Comparison of ENCODE assay signal across 19 mouse cellular contexts in genomic region chr16:22152941-22153444, GRCm38 (mm10). TPM values are rescaled to one million over a fixed set of nuclear protein-coding genes. Genes with fewer than 3 reads are reported as not detected.
DNase-seq lines count a peak whose midpoint lies in the region; ATAC-seq and TF ChIP-seq lines count a peak whose summit lies in the region.
"Had no signal": no experiment of that assay in that cellular context is flagged by ENCODE, and none has a peak within 500 bp of the region (broad histone marks: within the 10 kb centered on the region; RNA-seq: fewer than 3 reads in every experiment).

No protein-coding gene starts in this region.

- 90% methylated on average over 11 of the region's 11 CpGs for WGBS in intestine, embryonic 15.5 days
- 93% methylated on average over 11 of the region's 11 CpGs for WGBS in intestine, postnatal 0 days

- TF ChIP-seq CTCF in intestine, postnatal 0 days (IDR thresholded peaks at IDR 0.05; ENCODE audit: low read depth): no peak

- H3K9me3 ChIP-seq in intestine, embryonic 15.5 days: no peaks in the 10 kb centered on the region
- H3K9me3 ChIP-seq in intestine, postnatal 0 days (ENCODE audit: control insufficient read depth): no peaks in the 10 kb centered on the region
- H3K9me3 ChIP-seq: embryonic facial prominence, embryonic 12.5 days; forebrain, embryonic 13.5 days; heart, embryonic 10.5 days; stomach, embryonic 15.5 days had no signal

- peaks cover 21% of the 10 kb centered on the region for H3K4me1 ChIP-seq in intestine, embryonic 15.5 days (replicated peaks)
- no peaks in the 10 kb centered on the region for H3K4me1 ChIP-seq in intestine, postnatal 0 days (replicated peaks; ENCODE audit: control insufficient read depth, insufficient read depth, low read length)

- H3K4me3 ChIP-seq in intestine, embryonic 15.5 days (replicated peaks): no peak overlapping the region
- no peak overlapping the region for H3K4me3 ChIP-seq in intestine, postnatal 0 days (ENCODE audit: low read depth, low read length)
- H3K4me3 ChIP-seq: embryonic facial prominence, embryonic 12.5 days; forebrain, embryonic 13.5 days; heart, embryonic 10.5 days; layer of hippocampus, adult 2 months; stomach, embryonic 15.5 days had no signal

- H3K4me2 ChIP-seq in intestine, embryonic 15.5 days (replicated peaks): no peak overlapping the region
- H3K4me2 ChIP-seq in intestine, postnatal 0 days (replicated peaks; ENCODE audit: low read depth): no peak overlapping the region
- H3K4me2 ChIP-seq: forebrain, embryonic 13.5 days; stomach, embryonic 15.5 days had no signal

- peak; percentile 35 for DNase-seq in testis, postnatal 10 days (ENCODE audit: low spot score)
- no peak for DNase-seq in testis, postnatal 14 days (ENCODE audit: low spot score)
- peak; percentile 47 for DNase-seq in ZHBTc4 (ENCODE audit: low read depth, low spot score)
- no peak for DNase-seq in urinary bladder, adult 18-20 months (ENCODE audit: low spot score in 2 of 2)
- DNase-seq in ovary, adult 18-20 months (ENCODE audit: low spot score): no peak
- DNase-seq: adrenal gland, adult 2 months; cerebellum, adult 11 months; cerebellum, adult 9-11 months; kidney, adult 18-20 months; kidney, postnatal 10 days had no signal

- no peak overlapping the region for H3K27ac ChIP-seq in intestine, embryonic 15.5 days
- no peak overlapping the region for H3K27ac ChIP-seq in intestine, postnatal 0 days (ENCODE audit: low read depth, low read length)
- H3K27ac ChIP-seq: hindbrain, postnatal 0 days; layer of hippocampus, adult 2 months; stomach, embryonic 15.5 days had no signal

- H3K9ac ChIP-seq in intestine, embryonic 15.5 days: no peak overlapping the region
- H3K9ac ChIP-seq in intestine, postnatal 0 days (ENCODE audit: low read depth, low read length): no peak overlapping the region
- H3K9ac ChIP-seq: embryonic facial prominence, embryonic 12.5 days; stomach, embryonic 15.5 days had no signal

- H3K27me3 ChIP-seq in intestine, embryonic 15.5 days (replicated peaks): no peaks in the 10 kb centered on the region
- H3K27me3 ChIP-seq in intestine, postnatal 0 days (replicated peaks; ENCODE audit: control insufficient read depth, insufficient read depth, low read length): no peaks in the 10 kb centered on the region
- H3K27me3 ChIP-seq: embryonic facial prominence, embryonic 12.5 days; forebrain, embryonic 13.5 days; stomach, embryonic 15.5 days had no signal

- no peaks in the 10 kb centered on the region for H3K36me3 ChIP-seq in intestine, embryonic 15.5 days
- H3K36me3 ChIP-seq in intestine, postnatal 0 days (ENCODE audit: control insufficient read depth, insufficient read depth): no peaks in the 10 kb centered on the region
- H3K36me3 ChIP-seq: stomach, embryonic 15.5 days had no signal

- ATAC-seq in intestine, embryonic 15.5 days: peak; percentile 40; the same call in 1 of the 2 replicates
- ATAC-seq in intestine, postnatal 0 days: no peak
- ATAC-seq: CD4-positive, CD25-positive, alpha-beta regulatory T cell, adult 4 months; forebrain, embryonic 13.5 days; hindbrain, postnatal 0 days had no signal

RNA-seq across cellular contexts. Expression of gene Igf2bp2, which starts 10.1 kb away (rescaled TPM):
- 107 and 116 TPM in 2 replicates for polyA plus RNA-seq in intestine, embryonic 15.5 days (2015; fragmentation: Nextera tagmentation; extraction: Ambion mirVana)
- polyA plus RNA-seq in intestine, postnatal 0 days (2015; fragmentation: Nextera tagmentation; extraction: Ambion mirVana): 38.7 and 40.3 TPM in 2 replicates

Comparison
In these comparisons a context has a peak if more than half of its experiments do, and no peak if none do; other contexts are left out.
1. DNase-seq: peak in testis, postnatal 10 days (single experiment) and ZHBTc4 (single experiment); none in testis, postnatal 14 days (single experiment), urinary bladder, adult 18-20 months (0 of 2) and ovary, adult 18-20 months (single experiment).